In the genomic region with DNA sequence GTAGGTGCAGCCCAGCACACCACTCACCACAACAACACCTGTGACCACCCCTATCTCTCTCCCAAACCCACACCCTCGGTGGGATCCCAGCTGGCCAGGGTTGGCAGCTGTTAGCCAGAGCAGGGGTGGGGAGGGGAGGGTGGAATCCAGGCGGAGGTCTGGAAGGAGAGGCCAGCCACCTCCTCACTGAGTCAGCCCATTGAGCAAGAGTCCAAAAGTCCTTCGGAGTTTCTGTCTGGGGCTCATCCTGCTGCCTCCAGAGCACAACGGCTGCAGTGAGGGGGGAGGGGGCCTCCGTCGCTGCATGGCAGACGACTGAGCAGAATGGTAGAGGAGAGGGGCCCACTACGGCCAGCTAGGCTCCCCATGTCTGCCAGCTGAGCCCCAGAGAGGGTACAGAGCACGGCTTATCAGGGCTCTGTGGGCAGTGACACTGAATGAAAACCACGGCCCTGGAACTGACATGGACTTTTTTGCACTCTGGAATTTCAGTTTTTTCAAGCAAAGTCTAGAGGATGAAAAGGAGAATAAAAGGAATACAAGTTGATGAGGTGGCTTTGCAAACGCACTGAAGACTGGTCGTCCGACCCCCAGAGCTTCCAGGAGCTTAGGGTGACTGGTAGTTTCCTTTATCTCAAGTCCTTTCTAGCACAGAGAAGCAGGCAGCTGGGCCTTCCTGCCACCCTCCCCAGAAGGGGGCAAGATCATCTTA, we compare ENCODE assay signal across 8 mouse cellular contexts. TPM values are rescaled to one million over a fixed set of nuclear protein-coding genes. Genes with fewer than 3 reads are reported as not detected.
A peak's percentile ranks its signal among the peaks of the same experiment; 100 is the strongest.
DNase-seq lines count a peak whose midpoint lies in the region; ATAC-seq lines count a peak whose summit lies in the region.

No protein-coding gene starts in this region.

- DNase-seq in midbrain, embryonic 10.5 days (ENCODE audit: low spot score): no peak
- DNase-seq in limb, embryonic 10.5 days (ENCODE audit: low spot score): no peak
- DNase-seq in neural tube, embryonic 11.5 days (ENCODE audit: low spot score): peak; percentile 54
- no peak for DNase-seq in left cerebral cortex, postnatal 25 days (ENCODE audit: low spot score in 2 of 2)
- no peak for DNase-seq in thymus, postnatal 14 days
- DNase-seq in frontal cortex, postnatal 14 days (ENCODE audit: low spot score in 2 of 2): no peak

- peak overlapping the region; percentile 79 for H3K27ac ChIP-seq in midbrain, embryonic 10.5 days (replicated peaks)
- no peak overlapping the region for H3K27ac ChIP-seq in midbrain, embryonic 16.5 days (ENCODE audit: low read length)
- no peak overlapping the region for H3K27ac ChIP-seq in heart, embryonic 14.5 days (replicated peaks in 1 of 2; ENCODE audit: control insufficient read depth in 1 of 2, insufficient read depth in 1 of 2, low read depth in 2 of 2, low read length in 2 of 2)
- H3K27ac ChIP-seq in limb, embryonic 10.5 days: peak overlapping the region; percentile 95
- H3K27ac ChIP-seq in neural tube, embryonic 11.5 days (ENCODE audit: low read depth, low read length): no peak overlapping the region; the same call in 1 of the 2 replicates

- no peak overlapping the region for H3K9ac ChIP-seq in midbrain, embryonic 16.5 days (ENCODE audit: low read depth, low read length)
- H3K9ac ChIP-seq in heart, embryonic 14.5 days (ENCODE audit: low read length): no peak overlapping the region
- no peak overlapping the region for H3K9ac ChIP-seq in neural tube, embryonic 11.5 days (ENCODE audit: low read length)

- peaks cover 69% of the 10 kb centered on the region for H3K4me1 ChIP-seq in midbrain, embryonic 10.5 days
- peaks cover 31% of the 10 kb centered on the region for H3K4me1 ChIP-seq in midbrain, embryonic 16.5 days (ENCODE audit: control insufficient read depth, insufficient read depth, low read length)
- H3K4me1 ChIP-seq in heart, embryonic 14.5 days (ENCODE audit: control insufficient read depth in 2 of 2, insufficient read depth in 2 of 2, low read length in 2 of 2): peaks cover 12 to 17% of the 10 kb centered on the region in 2 experiments
- peaks cover 53% of the 10 kb centered on the region for H3K4me1 ChIP-seq in limb, embryonic 10.5 days
- H3K4me1 ChIP-seq in neural tube, embryonic 11.5 days (ENCODE audit: control insufficient read depth, insufficient read depth, low read length): peaks cover 49% of the 10 kb centered on the region

- no peak for ATAC-seq in midbrain, embryonic 16.5 days
- ATAC-seq in heart, embryonic 14.5 days (ENCODE audit: insufficient number of reproducible peaks, insufficient read depth, low FRiP score, low read depth): no peak
- ATAC-seq in neural tube, embryonic 11.5 days (ENCODE audit: insufficient read depth, low FRiP score, low TSS enrichment): peak; percentile 26

- peak overlapping the region; percentile 76; the same call in 1 of the 2 replicates for H3K4me3 ChIP-seq in midbrain, embryonic 10.5 days
- no peak overlapping the region for H3K4me3 ChIP-seq in midbrain, embryonic 16.5 days (ENCODE audit: low read depth, low read length)
- no peak overlapping the region for H3K4me3 ChIP-seq in heart, embryonic 14.5 days (ENCODE audit: control insufficient read depth in 1 of 2, insufficient read depth in 1 of 2, low read depth in 1 of 2, low read length in 2 of 2)
- H3K4me3 ChIP-seq in limb, embryonic 10.5 days: no peak overlapping the region
- H3K4me3 ChIP-seq in neural tube, embryonic 11.5 days (ENCODE audit: low read depth, low read length): no peak overlapping the region

- peaks cover 73% of the 10 kb centered on the region for H3K27me3 ChIP-seq in midbrain, embryonic 10.5 days (ENCODE audit: low read depth, poor library complexity, severe bottlenecking)
- peaks cover 3% of the 10 kb centered on the region; the same call in 1 of the 2 replicates for H3K27me3 ChIP-seq in midbrain, embryonic 16.5 days (ENCODE audit: control insufficient read depth, insufficient read depth, low read depth, low read length)
- peaks cover 37% of the 10 kb centered on the region for H3K27me3 ChIP-seq in heart, embryonic 14.5 days (ENCODE audit: control insufficient read depth, insufficient read depth, low read length)
- no peaks in the 10 kb centered on the region for H3K27me3 ChIP-seq in limb, embryonic 10.5 days (ENCODE audit: low read depth, poor library complexity, severe bottlenecking)
- H3K27me3 ChIP-seq in neural tube, embryonic 11.5 days (ENCODE audit: control insufficient read depth, insufficient read depth, low read length): no peaks in the 10 kb centered on the region

- H3K36me3 ChIP-seq in midbrain, embryonic 10.5 days: peaks cover 40% of the 10 kb centered on the region
- H3K36me3 ChIP-seq in midbrain, embryonic 16.5 days (ENCODE audit: control insufficient read depth, insufficient read depth, low read length): no peaks in the 10 kb centered on the region
- H3K36me3 ChIP-seq in heart, embryonic 14.5 days (ENCODE audit: control insufficient read depth, insufficient read depth, low read length): no peaks in the 10 kb centered on the region
- H3K36me3 ChIP-seq in limb, embryonic 10.5 days: peaks cover 51% of the 10 kb centered on the region
- H3K36me3 ChIP-seq in neural tube, embryonic 11.5 days (ENCODE audit: control insufficient read depth, insufficient read depth, low read length): peaks cover 14% of the 10 kb centered on the region

- intact Hi-C loops in left cerebral cortex, postnatal 25 days (cut with DNase I): no loop called here

- WGBS in midbrain, embryonic 10.5 days: 19% methylated on average over 13 of the region's 13 CpGs
- WGBS in midbrain, embryonic 16.5 days: 9% methylated on average over 13 of the region's 13 CpGs
- WGBS in heart, embryonic 14.5 days: 15% methylated on average over 13 of the region's 13 CpGs
- WGBS in limb, embryonic 10.5 days: 36% methylated on average over 13 of the region's 13 CpGs
- WGBS in neural tube, embryonic 11.5 days: 13% methylated on average over 13 of the region's 13 CpGs

- no peaks in the 10 kb centered on the region for H3K9me3 ChIP-seq in midbrain, embryonic 10.5 days (replicated peaks)
- no peaks in the 10 kb centered on the region for H3K9me3 ChIP-seq in midbrain, embryonic 16.5 days (replicated peaks; ENCODE audit: control insufficient read depth, low read length, poor library complexity, severe bottlenecking)
- H3K9me3 ChIP-seq in heart, embryonic 14.5 days (ENCODE audit: control insufficient read depth, low read length): no peaks in the 10 kb centered on the region
- H3K9me3 ChIP-seq in limb, embryonic 10.5 days (replicated peaks): no peaks in the 10 kb centered on the region
- no peaks in the 10 kb centered on the region for H3K9me3 ChIP-seq in neural tube, embryonic 11.5 days (ENCODE audit: control insufficient read depth, low read length)

- no peak overlapping the region for H3K4me2 ChIP-seq in midbrain, embryonic 16.5 days (ENCODE audit: low read length)
- peak overlapping the region; percentile 21 for H3K4me2 ChIP-seq in heart, embryonic 14.5 days (ENCODE audit: low read length)
- H3K4me2 ChIP-seq in neural tube, embryonic 11.5 days (ENCODE audit: low read depth): 0 out of 2 replicates have a peak overlapping the region, but pooled peaks have one; percentile 10

RNA-seq across cellular contexts. Expression of a gene that starts 5.6 kb away (rescaled TPM):
- 17.6 and 18.8 TPM in 2 replicates for polyA plus RNA-seq in midbrain, embryonic 10.5 days (2016; fragmentation: Nextera tagmentation; extraction: Ambion mirVana)
- 1.5 and 3.0 TPM in 2 replicates for polyA plus RNA-seq in midbrain, embryonic 16.5 days (2015; fragmentation: Nextera tagmentation; extraction: Ambion mirVana)
- 0.08 and 0.30 TPM in 2 replicates for polyA plus RNA-seq in heart, embryonic 14.5 days (2014; fragmentation: Nextera tagmentation; extraction: Ambion mirVana)
- polyA plus RNA-seq in limb, embryonic 10.5 days (2016; fragmentation: Nextera tagmentation; extraction: Ambion mirVana): 23.6 and 29.2 TPM in 2 replicates
- 16.5 and 17.2 TPM in 2 replicates for polyA plus RNA-seq in neural tube, embryonic 11.5 days (2014; fragmentation: Nextera tagmentation; extraction: Ambion mirVana)
- 1 to 10 TPM; 2.9 to 3.1 TPM for total RNA-seq in left cerebral cortex, postnatal 25 days (2021)

RNA-seq across cellular contexts. Expression of a gene that starts 15.9 kb away (rescaled TPM):
- 0.22 TPM in 1 of 2 replicates, not detected in the other for polyA plus RNA-seq in midbrain, embryonic 10.5 days (2016; fragmentation: Nextera tagmentation; extraction: Ambion mirVana)
- polyA plus RNA-seq in midbrain, embryonic 16.5 days (2015; fragmentation: Nextera tagmentation; extraction: Ambion mirVana): not detected in 2 replicates
- not detected in 2 replicates for polyA plus RNA-seq in heart, embryonic 14.5 days (2014; fragmentation: Nextera tagmentation; extraction: Ambion mirVana)
- 0.15 and 0.25 TPM in 2 replicates for polyA plus RNA-seq in limb, embryonic 10.5 days (2016; fragmentation: Nextera tagmentation; extraction: Ambion mirVana)
- not detected in 2 replicates for polyA plus RNA-seq in neural tube, embryonic 11.5 days (2014; fragmentation: Nextera tagmentation; extraction: Ambion mirVana)
- total RNA-seq in left cerebral cortex, postnatal 25 days (2021): 1 to 10 TPM; 2.0 to 2.1 TPM

RNA-seq across cellular contexts. Expression of a gene that starts 32.2 kb away (rescaled TPM):
- not detected in 2 replicates for polyA plus RNA-seq in midbrain, embryonic 10.5 days (2016; fragmentation: Nextera tagmentation; extraction: Ambion mirVana)
- 0.72 and 0.77 TPM in 2 replicates for polyA plus RNA-seq in midbrain, embryonic 16.5 days (2015; fragmentation: Nextera tagmentation; extraction: Ambion mirVana)
- polyA plus RNA-seq in heart, embryonic 14.5 days (2014; fragmentation: Nextera tagmentation; extraction: Ambion mirVana): not detected in 2 replicates
- polyA plus RNA-seq in limb, embryonic 10.5 days (2016; fragmentation: Nextera tagmentation; extraction: Ambion mirVana): not detected in 2 replicates
- polyA plus RNA-seq in neural tube, embryonic 11.5 days (2014; fragmentation: Nextera tagmentation; extraction: Ambion mirVana): not detected in 2 replicates
- total RNA-seq in left cerebral cortex, postnatal 25 days (2021): 1 to 10 TPM; 5.4 to 7.3 TPM

Comparison
In these comparisons a context has a peak if more than half of its experiments do, and no peak if none do; other contexts are left out.
1. H3K27ac ChIP-seq: peak in midbrain, embryonic 10.5 days (single experiment) and limb, embryonic 10.5 days (single experiment); none in midbrain, embryonic 16.5 days (single experiment), heart, embryonic 14.5 days (0 of 2) and neural tube, embryonic 11.5 days (single experiment).